Mouse (Mus musculus) limb, embryonic 15.5 days (tissue): ENCODE results near the gene Fam184b. TPM values are rescaled to one million over a fixed set of nuclear protein-coding genes. Genes with fewer than 3 reads are reported as not detected.
"Not testable (repeated sequence)": the region's sequence is repeated elsewhere in the genome, so short reads cannot be mapped to it uniquely, and the experiment has no call there.

ENCODE experiments used
- ATAC-seq: fragments of 200-750 bp; cut with Nextera tagmentation; 2 replicates; pipeline ENCODE4 v1.8.0; 2017; ENCODE audit warnings: low read depth, moderate TSS enrichment; ENCODE audit not compliant: insufficient number of reproducible peaks, low FRiP score, low TSS enrichment
- H3K27ac ChIP-seq: fragments of 300-500 bp; sonication (generic); 2 replicates; pipeline ENCODE4 v1.5.1; 2015; ENCODE audit warnings: moderate library complexity, mild to moderate bottlenecking, inconsistent platforms
- H3K27me3 ChIP-seq: fragments of 300-500 bp; sonication (generic); 2 replicates; pipeline ENCODE4 v1.6.1; 2015; ENCODE audit warnings: inconsistent platforms
- H3K36me3 ChIP-seq: fragments of 300-500 bp; sonication (generic); 2 replicates; pipeline ENCODE4 v1.6.1; 2015; ENCODE audit warnings: inconsistent platforms
- H3K4me1 ChIP-seq: fragments of 300-500 bp; sonication (generic); 2 replicates; pipeline ENCODE4 v1.6.1; 2015; ENCODE audit warnings: inconsistent platforms
- H3K4me2 ChIP-seq: fragments of 300-500 bp; sonication (generic); 2 replicates; pipeline ENCODE4 v1.6.1; 2015; ENCODE audit warnings: mild to moderate bottlenecking, inconsistent platforms
- H3K4me3 ChIP-seq: fragments of 300-500 bp; sonication (generic); 2 replicates; pipeline ENCODE4 v1.5.1; 2015; ENCODE audit warnings: mild to moderate bottlenecking, inconsistent platforms
- H3K9ac ChIP-seq: fragments of 300-500 bp; sonication (generic); 2 replicates; pipeline ENCODE4 v1.6.1; 2015; ENCODE audit warnings: inconsistent platforms
- H3K9me3 ChIP-seq: fragments of 300-500 bp; sonication (generic); 2 replicates; pipeline ENCODE4 v1.6.1; 2016; ENCODE audit warnings: inconsistent platforms
- WGBS: fragments of 180-500 bp; shearing (Covaris S2); methylation state at CpG from one replicate; pipeline ENCODE4 v1.1.7; 2015; 5-methylcytosine and 5-hydroxymethylcytosine counted together
- polyA plus RNA-seq: library from polyadenylated mRNA; unstranded; fragments of >200 nt; fragmentation: Nextera tagmentation; extraction: Ambion mirVana; gene quantifications from 2 replicates; pipeline ENCODE4 v1.2.1, GENCODE M21; 2015

Fam184b gene
- polyA plus RNA-seq, 1 experiment from 2014 or later: 3.7 TPM

DNA sequence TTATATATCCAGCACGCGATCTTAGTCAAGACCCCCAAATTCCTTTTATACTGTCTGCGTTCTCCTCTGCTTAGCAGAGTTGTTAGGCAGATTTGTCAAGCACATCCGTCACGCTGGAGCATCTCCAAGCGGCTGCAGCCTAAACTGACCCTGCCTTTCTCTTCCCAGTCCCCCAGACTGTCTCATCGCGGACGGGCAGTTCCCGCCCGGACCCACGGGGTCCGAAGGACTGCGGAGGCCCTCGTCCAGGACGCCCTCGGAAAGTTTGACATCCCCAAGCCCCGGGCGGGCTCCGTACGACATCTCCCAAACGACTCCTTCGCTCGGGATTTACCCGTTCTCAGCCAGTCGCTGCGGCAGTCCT, 29.8 kb upstream of the Fam184b start:
- Histone ChIP-seq H3K4me1 (peaks cover 11% of the 10 kb centered on the region), H3K36me3 (no peaks in the 10 kb centered on the region), H3K4me3 (peak overlapping the region; percentile 83), H3K9me3 (no peaks in the 10 kb centered on the region), H3K4me2 (peak overlapping the region; percentile 96), H3K9ac (peak overlapping the region; percentile 56), H3K27ac (peak overlapping the region; percentile 87), H3K27me3 (no peaks in the 10 kb centered on the region)
- under 1% methylated on average over 27 of the region's 27 CpGs for WGBS
- ATAC-seq: no peak

DNA sequence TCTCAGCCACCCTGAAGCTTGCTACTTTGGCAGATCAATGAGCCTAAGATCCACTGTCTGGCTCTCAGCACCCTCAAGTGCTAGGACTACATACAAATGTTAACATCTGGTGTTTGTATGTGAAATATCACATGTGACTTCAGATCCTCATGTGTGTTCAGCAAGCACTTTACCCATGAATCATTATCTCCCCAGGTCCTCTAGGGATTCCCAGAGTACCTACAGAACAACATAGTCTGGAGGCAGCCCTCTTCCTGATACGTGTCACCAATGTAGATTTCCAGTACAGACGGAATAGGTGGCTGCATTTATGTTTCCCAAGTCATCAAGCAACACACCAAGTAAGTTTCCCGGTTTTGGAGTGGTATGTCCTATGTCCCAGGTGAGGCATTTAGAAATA, 29.4 kb upstream of the Fam184b start:
- Histone ChIP-seq H3K4me3 (peak overlapping the region; percentile 83), H3K27me3 (no peaks in the 10 kb centered on the region), H3K4me1 (peaks cover 11% of the 10 kb centered on the region), H3K27ac (peak overlapping the region; percentile 87), H3K9ac (peak overlapping the region; percentile 56), H3K4me2 (peak overlapping the region; percentile 96), H3K36me3 (no peaks in the 10 kb centered on the region), H3K9me3 (no peaks in the 10 kb centered on the region)
- 0% methylated on average over 3 of the region's 3 CpGs for WGBS
- no peak for ATAC-seq

DNA sequence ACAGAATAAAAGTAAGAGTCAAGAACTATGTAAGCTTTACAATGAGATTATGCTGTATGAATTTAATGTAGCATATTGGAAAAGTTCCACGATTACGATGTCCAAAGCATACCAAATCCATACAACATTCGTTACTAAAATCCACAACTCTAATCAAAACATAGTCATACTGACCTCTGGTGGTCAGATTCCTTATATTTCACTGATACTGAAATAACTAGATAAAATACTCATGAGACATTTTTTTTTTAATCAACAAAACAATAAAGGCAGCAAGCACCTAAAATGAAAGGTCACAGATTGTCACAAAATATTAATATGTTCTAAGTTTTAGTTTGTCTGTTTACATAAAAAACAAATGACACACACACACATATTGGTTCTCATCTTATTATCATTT, 28.9 kb upstream of the Fam184b start:
- Histone ChIP-seq H3K9ac (no peak overlapping the region), H3K9me3 (no peaks in the 10 kb centered on the region), H3K36me3 (no peaks in the 10 kb centered on the region), H3K27ac (no peak overlapping the region), H3K4me2 (no peak overlapping the region), H3K4me3 (no peak overlapping the region), H3K27me3 (no peaks in the 10 kb centered on the region), H3K4me1 (peaks cover 11% of the 10 kb centered on the region)
- no peak for ATAC-seq
- 14% methylated on average over 3 of the region's 3 CpGs for WGBS

DNA sequence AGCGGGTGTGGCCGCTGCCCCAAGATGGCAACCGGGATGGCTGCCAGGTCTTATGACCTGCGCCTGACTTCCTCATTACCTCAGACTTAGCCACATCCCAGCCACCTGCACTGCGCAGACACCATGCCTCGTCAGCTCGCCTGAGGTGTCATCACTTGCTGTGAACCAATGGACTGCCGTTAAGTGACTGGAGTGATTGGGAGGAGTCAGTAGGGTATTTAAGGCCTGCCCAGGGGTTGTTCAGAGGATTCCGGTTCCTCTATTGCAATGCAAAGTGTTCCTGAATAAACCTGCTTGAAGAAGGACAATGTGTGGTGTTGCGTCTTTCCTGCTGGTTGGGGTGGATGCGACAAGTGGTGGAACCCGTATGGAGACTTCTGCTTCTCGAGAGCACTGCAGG, 19.0 kb upstream of the Fam184b start:
- not testable (repeated sequence) for H3K9me3 ChIP-seq, ATAC-seq, H3K9ac ChIP-seq, H3K4me3 ChIP-seq, H3K27me3 ChIP-seq, H3K36me3 ChIP-seq, H3K4me1 ChIP-seq, H3K27ac ChIP-seq, H3K4me2 ChIP-seq
- WGBS: 91% methylated on average over 13 of the region's 13 CpGs

DNA sequence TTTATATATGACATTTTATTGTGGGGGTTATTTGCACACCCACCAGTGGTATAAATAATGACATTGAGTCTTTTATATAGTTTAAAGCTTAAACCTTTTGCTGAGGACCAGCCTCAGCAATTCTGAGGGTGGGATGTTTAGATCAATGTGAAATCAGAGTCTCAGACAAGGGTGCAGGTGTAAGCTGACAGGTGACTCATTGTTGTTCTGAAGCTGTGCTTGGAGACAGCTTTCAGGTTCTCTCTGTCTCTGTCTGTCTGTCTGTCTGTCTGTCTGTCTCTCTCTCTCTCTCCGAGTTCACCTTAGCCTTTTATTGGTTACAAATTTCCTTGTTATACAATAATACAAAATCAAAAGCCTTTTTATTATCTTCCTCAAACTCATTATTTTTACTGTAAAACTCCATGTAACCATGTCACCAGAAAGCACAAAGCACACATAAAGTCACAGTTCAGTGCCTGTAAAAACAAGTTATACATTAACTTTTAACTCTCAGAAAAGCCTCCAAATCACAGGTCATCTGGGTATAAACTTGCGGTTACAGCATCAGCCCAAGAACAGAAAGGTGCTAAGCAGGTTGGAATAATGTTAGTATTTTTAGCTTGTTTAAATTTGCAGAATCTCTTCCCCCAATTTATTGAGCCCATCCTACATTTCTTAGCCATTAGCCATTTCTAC, 11.8 kb upstream of the Fam184b start:
- no peak overlapping the region for H3K4me3 ChIP-seq
- no peaks in the 10 kb centered on the region for H3K36me3 ChIP-seq
- WGBS: 64% methylated on average over 2 of the region's 2 CpGs
- H3K9ac ChIP-seq: no peak overlapping the region
- H3K27ac ChIP-seq: no peak overlapping the region
- no peak for ATAC-seq
- H3K4me2 ChIP-seq: no peak overlapping the region
- H3K27me3 ChIP-seq: no peaks in the 10 kb centered on the region
- no peaks in the 10 kb centered on the region for H3K4me1 ChIP-seq
- H3K9me3 ChIP-seq: no peaks in the 10 kb centered on the region

DNA sequence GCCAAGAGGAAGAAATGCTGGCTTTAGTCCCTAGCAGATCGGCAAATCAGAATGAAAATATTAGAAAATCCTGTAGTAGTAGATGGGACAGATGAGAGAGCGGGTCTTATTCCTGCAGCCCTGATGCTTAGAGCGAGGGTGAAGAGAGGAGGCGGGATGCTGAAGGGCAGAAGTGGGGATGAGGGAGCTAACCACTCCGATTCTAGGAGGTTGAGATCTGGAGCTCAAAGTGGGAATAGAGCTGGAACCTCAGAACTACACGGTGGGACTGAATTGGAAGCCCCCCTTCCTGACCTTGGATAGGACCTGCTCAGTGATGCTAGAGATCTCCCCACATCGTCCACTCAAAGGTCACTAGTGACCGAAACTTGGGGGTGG, 290 bp upstream of the Fam184b start:
- Histone ChIP-seq H3K4me2 (peak overlapping the region; percentile 91), H3K4me1 (peaks cover 9% of the 10 kb centered on the region), H3K9me3 (no peaks in the 10 kb centered on the region), H3K36me3 (no peaks in the 10 kb centered on the region), H3K27ac (no peak overlapping the region), H3K4me3 (peak overlapping the region; percentile 59), H3K27me3 (peaks cover 5% of the 10 kb centered on the region; the same call in 1 of the 2 replicates), H3K9ac (peak overlapping the region; percentile 38; the same call in 1 of the 2 replicates)
- under 1% methylated on average over 8 of the region's 8 CpGs for WGBS
- ATAC-seq: 0 out of 2 replicates have a peak, but pooled peaks have one; percentile 30

DNA sequence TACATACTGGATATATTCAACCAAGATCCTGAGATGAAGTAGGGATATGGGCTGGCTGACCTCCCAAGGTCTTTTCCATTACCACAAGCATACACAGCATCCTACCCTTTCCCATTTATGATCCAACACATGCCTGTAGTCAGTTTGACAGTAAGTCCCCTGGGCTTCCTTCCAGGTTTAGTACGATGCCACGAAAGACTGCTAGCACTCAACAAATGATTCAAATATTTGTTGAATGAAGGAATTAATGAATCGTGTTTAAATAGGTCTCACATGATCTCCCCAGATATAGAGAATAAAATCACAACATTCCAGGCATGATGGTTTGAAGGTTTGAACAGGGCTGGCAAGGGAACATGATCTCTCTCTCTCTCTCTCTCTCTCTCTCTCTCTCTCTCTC, 1.0 kb downstream of the Fam184b start:
- Histone ChIP-seq H3K27me3 (peaks cover 5% of the 10 kb centered on the region; the same call in 1 of the 2 replicates), H3K9me3 (no peaks in the 10 kb centered on the region), H3K27ac (no peak overlapping the region), H3K36me3 (no peaks in the 10 kb centered on the region), H3K4me3 (no peak overlapping the region), H3K9ac (no peak overlapping the region), H3K4me1 (peaks cover 9% of the 10 kb centered on the region), H3K4me2 (peak overlapping the region; percentile 91; the same call in 1 of the 2 replicates)
- no peak for ATAC-seq
- WGBS: 30% methylated on average over 3 of the region's 3 CpGs

DNA sequence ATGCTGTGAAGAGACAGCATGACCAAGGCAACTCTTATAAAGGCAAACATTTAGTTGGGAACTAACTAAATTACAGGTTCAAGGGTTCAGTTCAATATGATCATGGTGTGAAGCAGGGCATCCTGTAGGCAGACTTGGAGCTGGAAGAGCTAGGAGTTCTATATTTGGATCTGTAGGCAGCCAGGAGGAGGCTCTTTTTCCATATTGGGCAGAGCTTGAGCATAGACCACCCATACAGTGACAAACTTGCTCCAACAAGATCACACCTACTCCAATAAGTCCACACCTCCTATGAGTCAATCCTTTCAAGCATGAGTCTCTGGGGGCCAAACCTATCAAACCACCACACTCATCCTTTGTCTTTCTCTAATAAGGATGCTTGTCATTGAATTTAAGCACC, 9.9 kb downstream of the Fam184b start:
- no peaks in the 10 kb centered on the region for H3K36me3 ChIP-seq
- no peaks in the 10 kb centered on the region for H3K9me3 ChIP-seq
- H3K9ac ChIP-seq: no peak overlapping the region
- no peak overlapping the region for H3K4me3 ChIP-seq
- H3K4me1 ChIP-seq: no peaks in the 10 kb centered on the region
- H3K27ac ChIP-seq: no peak overlapping the region
- no peak for ATAC-seq
- H3K27me3 ChIP-seq: no peaks in the 10 kb centered on the region
- no peak overlapping the region for H3K4me2 ChIP-seq

DNA sequence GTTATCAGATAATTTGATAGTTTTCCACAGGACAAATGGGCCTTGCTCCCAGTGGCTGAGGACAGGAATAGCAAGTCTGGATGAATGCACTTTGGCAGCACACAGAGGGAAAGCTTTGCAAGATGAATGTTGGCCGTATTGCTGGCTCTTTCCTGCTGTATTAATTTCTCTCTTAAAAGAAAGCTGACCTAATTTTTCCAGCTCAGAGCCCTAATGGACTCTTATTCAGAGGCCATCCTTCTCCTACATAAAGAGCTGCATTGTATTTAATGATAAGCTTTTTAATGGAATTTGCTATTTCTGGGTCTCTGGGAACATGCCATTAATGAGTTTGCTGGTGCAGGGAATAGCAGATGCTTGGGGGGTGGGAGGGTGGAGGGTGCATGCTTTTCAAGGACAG, 11.6 kb downstream of the Fam184b start:
- no peaks in the 10 kb centered on the region for H3K4me1 ChIP-seq
- no peak overlapping the region for H3K9ac ChIP-seq
- no peak for ATAC-seq
- H3K27ac ChIP-seq: no peak overlapping the region
- no peak overlapping the region for H3K4me2 ChIP-seq
- WGBS: 29% methylated on average over 1 of the region's 1 CpGs
- H3K36me3 ChIP-seq: no peaks in the 10 kb centered on the region
- no peaks in the 10 kb centered on the region for H3K27me3 ChIP-seq
- no peaks in the 10 kb centered on the region for H3K9me3 ChIP-seq
- no peak overlapping the region for H3K4me3 ChIP-seq

DNA sequence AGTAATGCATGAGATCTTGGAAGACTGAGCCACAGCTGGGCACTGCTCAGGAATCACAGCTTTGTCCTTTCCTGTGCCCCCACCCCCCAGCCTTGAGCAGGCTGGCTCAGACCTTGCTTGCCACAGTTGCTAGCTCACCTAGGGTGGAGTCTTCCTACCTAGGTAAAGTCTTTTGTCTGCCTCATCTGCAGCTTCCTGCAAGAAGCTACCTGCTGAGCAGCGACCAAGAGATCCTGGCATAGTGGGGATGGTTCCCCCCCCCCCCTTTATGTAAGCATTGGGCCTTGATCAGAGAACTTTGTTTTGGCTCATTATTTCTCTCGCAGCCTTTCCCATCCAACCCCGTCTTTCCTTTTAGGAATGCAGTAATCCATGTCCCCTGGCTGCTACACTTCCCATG, 17.9 kb downstream of the Fam184b start:
- Histone ChIP-seq H3K9ac (no peak overlapping the region), H3K27ac (no peak overlapping the region), H3K4me2 (no peak overlapping the region), H3K4me3 (no peak overlapping the region), H3K27me3 (no peaks in the 10 kb centered on the region), H3K36me3 (no peaks in the 10 kb centered on the region), H3K4me1 (no peaks in the 10 kb centered on the region), H3K9me3 (no peaks in the 10 kb centered on the region)
- ATAC-seq: no peak
- 48% methylated on average over 3 of the region's 3 CpGs for WGBS

DNA sequence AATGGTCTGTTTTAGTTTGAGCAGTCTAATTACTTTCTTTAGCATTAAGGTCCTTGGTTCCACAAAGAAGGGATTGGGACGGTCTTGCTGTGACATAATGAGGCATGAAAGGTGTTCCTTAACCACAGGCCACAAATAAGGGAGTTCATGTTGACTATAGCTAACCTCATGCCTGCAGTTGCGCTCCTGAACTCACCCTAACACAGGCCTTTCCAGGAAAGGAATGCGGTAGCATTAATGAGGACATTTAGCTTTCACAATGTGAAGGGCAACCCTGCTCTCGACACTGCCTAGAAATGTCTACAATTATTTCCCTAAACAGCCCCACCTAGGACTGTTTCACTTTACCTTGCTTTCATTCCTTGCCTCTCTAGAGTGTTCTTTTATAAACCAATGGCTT, 40.4 kb downstream of the Fam184b start:
- Histone ChIP-seq H3K9me3 (no peaks in the 10 kb centered on the region), H3K4me2 (no peak overlapping the region), H3K4me1 (no peaks in the 10 kb centered on the region), H3K9ac (no peak overlapping the region), H3K27me3 (no peaks in the 10 kb centered on the region), H3K4me3 (no peak overlapping the region), H3K27ac (no peak overlapping the region), H3K36me3 (no peaks in the 10 kb centered on the region)
- no peak for ATAC-seq
- 56% methylated on average over 4 of the region's 4 CpGs for WGBS

DNA sequence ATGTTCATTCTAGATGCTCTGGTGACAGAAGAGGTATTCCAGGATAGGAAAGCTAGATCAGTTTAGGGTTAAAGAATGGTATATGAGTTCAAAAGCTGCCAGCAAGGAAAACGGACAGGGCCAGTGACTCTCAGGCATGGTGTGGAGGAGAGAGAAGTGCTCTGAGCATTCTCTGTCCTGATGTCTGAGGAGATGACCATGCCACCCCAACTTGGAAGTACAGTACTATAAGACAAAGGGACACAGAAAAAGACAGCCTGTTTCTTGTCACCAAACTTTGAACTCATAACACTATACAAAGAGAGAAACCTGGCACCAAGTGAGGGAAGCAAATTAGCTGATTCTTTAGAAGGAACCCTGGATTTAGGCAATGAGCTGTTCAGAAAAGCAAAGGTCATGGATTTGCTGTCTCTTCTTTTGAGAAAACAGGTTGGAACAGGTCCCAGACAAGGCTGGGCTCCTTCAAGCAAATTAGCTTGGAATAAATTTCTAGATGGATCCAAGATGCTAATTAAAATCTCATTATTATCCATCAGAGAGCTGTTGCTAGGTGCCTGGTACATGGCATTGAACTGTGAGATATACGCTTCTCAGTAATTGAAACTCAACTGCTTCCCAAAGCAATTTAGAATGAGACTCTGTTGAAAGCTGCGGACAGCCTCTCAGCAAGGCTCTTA, 43.9 kb downstream of the Fam184b start:
- no peaks in the 10 kb centered on the region for H3K27me3 ChIP-seq
- H3K9ac ChIP-seq: no peak overlapping the region
- H3K4me1 ChIP-seq: no peaks in the 10 kb centered on the region
- H3K9me3 ChIP-seq: no peaks in the 10 kb centered on the region
- H3K36me3 ChIP-seq: no peaks in the 10 kb centered on the region
- no peak for ATAC-seq
- H3K4me2 ChIP-seq: no peak overlapping the region
- WGBS: 45% methylated on average over 3 of the region's 3 CpGs
- H3K4me3 ChIP-seq: no peak overlapping the region
- no peak overlapping the region for H3K27ac ChIP-seq
